Mouse (Mus musculus): ENCODE data around the gene Apoc4. TPM values are rescaled to one million over a fixed set of nuclear protein-coding genes. Genes with fewer than 3 reads are reported as not detected.

The Apoc4 gene
- polyA plus RNA-seq, 1 experiment from 2014 or later = not detected

DNA sequence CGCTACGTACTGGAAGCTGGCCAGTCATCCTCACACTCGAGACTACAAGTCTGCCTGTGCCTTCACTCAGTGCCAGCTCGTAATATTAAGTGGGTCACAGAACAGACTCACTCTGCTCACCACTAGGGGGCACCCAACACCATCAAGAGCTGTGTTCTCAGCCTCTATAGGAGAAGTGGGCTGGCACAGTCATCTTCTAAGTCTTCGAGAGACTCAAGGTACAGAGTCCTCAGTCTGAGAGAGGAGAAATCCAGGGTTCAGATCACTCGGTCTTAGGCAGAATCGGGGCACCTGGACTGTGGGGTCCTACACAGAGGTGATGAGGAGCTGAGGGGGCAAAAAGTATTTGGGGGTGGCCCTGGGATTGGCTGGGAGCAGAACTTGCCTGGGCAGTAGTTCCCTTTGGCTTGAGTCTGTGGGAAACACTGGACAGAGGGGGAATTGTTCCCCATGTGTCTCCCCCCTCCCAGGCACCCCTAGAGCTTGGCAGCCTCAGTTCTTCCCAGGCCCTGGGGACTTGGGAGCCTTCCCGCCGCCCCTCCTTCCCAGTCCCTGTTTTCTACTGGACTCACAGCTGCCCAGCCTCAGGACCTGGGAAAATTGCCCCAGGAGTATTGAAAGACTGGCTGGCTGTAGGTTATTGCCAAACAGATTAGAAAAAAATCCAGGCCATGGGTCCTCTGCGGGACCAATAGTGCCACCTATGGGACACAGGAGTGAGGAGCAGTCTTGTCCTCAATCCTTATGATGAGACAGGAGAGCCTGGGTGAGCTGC is 12.1 kb downstream of the Apoc4 start:
- Histone ChIP-seq H3K9me3 (replicated peaks) (no peaks in the 10 kb centered on the region), H3K9ac (0 out of 2 replicates have a peak overlapping the region, but pooled peaks have one; percentile 3), H3K4me3 (no peak overlapping the region), H3K4me1 (peaks cover 10% of the 10 kb centered on the region), H3K4me2 (replicated peaks) (0 out of 2 replicates have a peak overlapping the region, but pooled peaks have one; percentile 5), H3K27me3 (no peaks in the 10 kb centered on the region), H3K36me3 (no peaks in the 10 kb centered on the region), H3K27ac (0 out of 2 replicates have a peak overlapping the region, but pooled peaks have one; percentile 4)
- WGBS = 8% methylated on average over 10 of the region's 10 CpGs
- peak; percentile 57 for ATAC-seq (ENCODE audit: low FRiP score)

DNA sequence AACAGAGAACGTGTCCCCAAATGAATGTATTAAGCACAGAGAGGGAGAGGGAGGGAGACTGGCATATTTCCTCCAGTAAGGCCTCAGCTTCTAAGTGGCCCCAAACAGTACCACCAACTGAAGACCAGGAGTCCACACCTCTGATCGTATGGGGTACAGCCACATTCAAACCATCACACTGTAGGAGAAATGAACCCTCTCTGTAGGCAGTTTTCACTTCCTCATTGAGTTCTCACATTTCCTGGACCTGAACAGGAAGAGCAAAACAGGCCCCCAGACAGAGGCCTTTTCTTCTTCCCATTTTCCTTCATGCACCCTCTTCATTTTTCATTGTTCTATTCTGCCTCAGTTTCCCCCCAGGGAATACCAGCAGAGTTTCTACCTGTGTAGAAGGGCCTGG is 13.8 kb downstream of the Apoc4 start:
- Histone ChIP-seq H3K9ac (no peak overlapping the region), H3K36me3 (no peaks in the 10 kb centered on the region), H3K4me3 (no peak overlapping the region), H3K9me3 (replicated peaks) (no peaks in the 10 kb centered on the region), H3K27ac (no peak overlapping the region), H3K4me1 (peaks cover 19% of the 10 kb centered on the region), H3K4me2 (replicated peaks) (no peak overlapping the region), H3K27me3 (no peaks in the 10 kb centered on the region)
- ATAC-seq (ENCODE audit: low FRiP score) = no peak
- WGBS = 70% methylated on average over 2 of the region's 2 CpGs

DNA sequence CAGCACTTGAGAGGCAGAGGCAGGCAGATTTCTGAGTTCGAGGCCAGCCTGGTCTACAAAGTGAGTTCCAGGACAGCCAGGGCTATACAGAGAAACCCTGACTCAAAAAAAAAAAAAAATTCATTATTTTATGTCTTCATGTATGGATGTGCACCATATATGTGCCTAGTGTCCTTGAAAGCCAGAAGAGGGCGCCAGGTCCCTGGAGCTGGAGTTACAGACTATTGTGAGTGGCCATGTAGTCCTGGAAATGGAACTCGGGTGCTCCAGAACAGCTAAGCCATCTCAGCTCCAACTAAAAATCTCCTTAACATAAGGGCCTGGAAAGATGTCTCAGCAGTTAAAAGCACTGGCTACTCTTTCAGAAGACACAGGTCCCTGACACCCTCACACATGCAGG is 14.5 kb downstream of the Apoc4 start:
- no peaks in the 10 kb centered on the region for H3K27me3 ChIP-seq
- no peaks in the 10 kb centered on the region for H3K36me3 ChIP-seq
- no peak for ATAC-seq (ENCODE audit: low FRiP score)
- no peak overlapping the region for H3K4me3 ChIP-seq
- H3K9me3 ChIP-seq (replicated peaks) = no peaks in the 10 kb centered on the region
- H3K4me1 ChIP-seq = peaks cover 19% of the 10 kb centered on the region
- WGBS = 67% methylated on average over 3 of the region's 3 CpGs
- H3K9ac ChIP-seq = no peak overlapping the region
- H3K4me2 ChIP-seq (replicated peaks) = no peak overlapping the region
- H3K27ac ChIP-seq = no peak overlapping the region

DNA sequence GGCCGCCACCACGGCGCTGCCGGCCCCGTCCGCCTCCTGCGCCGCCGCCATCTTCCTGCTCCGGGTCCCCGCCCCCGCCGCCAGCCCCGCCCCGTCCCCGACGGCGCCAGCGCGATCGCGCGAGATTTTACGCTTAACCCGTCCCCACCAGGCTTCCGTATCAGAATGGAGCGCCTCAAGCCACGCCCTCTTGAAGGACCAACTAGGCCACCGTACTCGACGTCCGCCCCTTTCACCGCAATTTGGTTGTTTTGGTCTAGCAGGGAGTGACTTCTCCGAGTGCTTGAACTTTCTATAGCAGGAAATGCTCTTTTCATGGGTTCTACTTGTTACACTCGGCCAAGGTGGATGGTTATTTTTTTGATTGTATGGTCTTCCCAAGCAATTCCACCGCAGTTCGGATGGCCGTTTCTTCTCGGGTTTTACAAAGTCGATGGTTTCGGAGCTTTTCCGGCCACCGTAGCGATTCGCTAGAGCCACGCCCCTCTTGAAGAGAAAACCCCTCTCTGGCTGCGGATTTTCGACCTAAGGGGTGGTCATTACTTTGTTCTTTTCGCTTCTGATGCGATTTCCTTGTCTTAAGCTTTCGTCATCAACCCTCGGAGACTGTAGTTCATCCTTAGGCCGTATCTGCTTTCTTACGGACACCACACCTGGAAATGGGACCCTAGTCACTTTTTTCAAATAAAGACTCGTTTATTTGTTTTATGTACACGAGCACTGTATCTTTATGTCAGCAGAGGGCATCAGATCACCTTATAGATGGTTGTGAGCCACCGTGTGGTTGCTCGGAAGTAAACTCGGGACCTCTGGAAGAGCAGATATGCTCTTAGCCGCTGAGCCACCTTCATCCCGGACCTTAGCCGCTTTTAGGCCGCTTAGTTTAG is 16.1 kb downstream of the Apoc4 start, which contains the start of gene Clptm1:
Clptm1 (minus strand) TSS at position 79 of the 887 bp plus-strand sequence.
- H3K9ac ChIP-seq = peak within 1 kb of the TSS; percentile 98
- no peaks in the 10 kb centered on the region for H3K27me3 ChIP-seq
- WGBS = under 1% methylated on average over 63 of the region's 63 CpGs
- peak within 1 kb of the TSS; percentile 85 for H3K4me2 ChIP-seq (replicated peaks)
- H3K4me3 ChIP-seq = peak within 1 kb of the TSS; percentile 100
- no peaks in the 10 kb centered on the region for H3K9me3 ChIP-seq (replicated peaks)
- peak; percentile 83 for ATAC-seq (ENCODE audit: low FRiP score)
- no peaks in the 10 kb centered on the region for H3K36me3 ChIP-seq
- H3K27ac ChIP-seq = peak within 1 kb of the TSS; percentile 93
- peaks cover 21% of the 10 kb centered on the region for H3K4me1 ChIP-seq

DNA sequence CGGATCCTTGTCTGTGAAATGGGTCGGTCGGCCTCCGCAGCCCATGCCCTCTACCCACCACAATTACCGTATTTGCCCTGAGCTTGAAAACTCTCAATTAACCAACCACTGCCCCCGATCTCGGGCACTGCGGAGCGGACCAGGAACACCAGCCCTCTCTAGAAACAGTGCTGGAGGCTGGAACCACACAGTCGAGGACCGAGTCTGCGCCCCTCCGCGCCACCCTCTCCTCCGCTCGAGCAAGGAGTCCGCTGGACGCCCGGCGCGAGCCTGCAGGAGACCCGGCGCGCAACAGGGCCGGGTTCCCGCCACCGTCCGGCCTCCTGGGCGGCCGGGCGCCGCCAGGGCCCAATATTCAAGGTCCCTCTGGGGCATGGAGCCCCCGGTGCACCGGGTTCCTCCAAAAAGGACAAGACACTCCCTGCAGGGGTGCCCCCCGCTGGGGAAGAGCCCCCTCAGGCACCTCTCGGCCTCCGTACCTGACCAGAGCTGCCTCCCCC is 16.8 kb downstream of the Apoc4 start:
- Histone ChIP-seq H3K36me3 (peaks cover 6% of the 10 kb centered on the region), H3K27ac (peak overlapping the region; percentile 93), H3K9ac (peak overlapping the region; percentile 98), H3K9me3 (replicated peaks) (no peaks in the 10 kb centered on the region), H3K4me3 (peak overlapping the region; percentile 100), H3K27me3 (no peaks in the 10 kb centered on the region), H3K4me1 (peaks cover 21% of the 10 kb centered on the region), H3K4me2 (replicated peaks) (peak overlapping the region; percentile 85)
- ATAC-seq (ENCODE audit: low FRiP score) = peak; percentile 66
- under 1% methylated on average over 35 of the region's 37 CpGs for WGBS

DNA sequence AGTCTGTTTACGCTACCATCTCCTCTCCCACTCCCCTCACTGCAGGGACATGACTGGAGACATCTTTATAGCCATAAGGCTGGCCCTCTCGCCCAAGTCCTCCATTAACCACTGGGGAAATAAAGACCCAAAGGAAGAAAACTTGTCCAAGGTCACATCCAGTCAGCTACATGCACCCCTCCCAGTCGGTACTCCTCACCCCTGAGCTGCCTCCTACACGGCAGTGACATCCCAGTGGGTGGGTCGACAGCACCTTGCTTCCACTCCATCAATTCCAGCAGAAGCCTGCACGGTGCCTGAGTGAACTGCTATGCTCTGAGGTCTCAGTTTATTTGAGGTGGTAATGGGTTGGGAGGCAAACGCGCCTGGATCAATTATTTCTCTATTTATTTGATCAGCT is 17.3 kb downstream of the Apoc4 start:
- Histone ChIP-seq H3K27ac (no peak overlapping the region), H3K9ac (peak overlapping the region; percentile 98), H3K4me2 (replicated peaks) (peak overlapping the region; percentile 85), H3K9me3 (replicated peaks) (no peaks in the 10 kb centered on the region), H3K27me3 (no peaks in the 10 kb centered on the region), H3K4me1 (peaks cover 18% of the 10 kb centered on the region), H3K4me3 (peak overlapping the region; percentile 100), H3K36me3 (peaks cover 8% of the 10 kb centered on the region)
- WGBS = 23% methylated on average over 8 of the region's 8 CpGs
- ATAC-seq (ENCODE audit: low FRiP score) = peak; percentile 10; the same call in 1 of the 2 replicates

DNA sequence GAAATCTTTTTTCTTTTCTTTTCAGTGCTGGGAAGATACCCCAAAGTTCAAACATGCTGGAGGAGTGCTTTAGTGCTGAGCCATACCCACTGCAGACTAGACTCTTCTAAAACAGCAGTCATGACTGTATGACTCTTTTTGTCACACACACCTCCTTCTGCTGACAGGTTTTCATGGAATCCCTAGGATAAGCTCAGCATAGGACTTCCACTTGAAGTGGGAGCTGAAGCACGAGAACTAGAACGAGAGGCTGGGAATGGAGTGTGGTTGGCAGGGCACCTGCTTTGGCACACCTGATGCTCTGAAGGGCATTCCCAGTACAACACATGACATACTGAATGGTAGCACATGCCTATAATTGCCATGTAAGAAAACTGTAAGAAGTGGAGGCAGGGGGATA is 28.7 kb downstream of the Apoc4 start:
- Histone ChIP-seq H3K27me3 (no peaks in the 10 kb centered on the region), H3K9me3 (replicated peaks) (no peaks in the 10 kb centered on the region), H3K4me2 (replicated peaks) (no peak overlapping the region), H3K27ac (no peak overlapping the region), H3K4me1 (no peaks in the 10 kb centered on the region), H3K4me3 (no peak overlapping the region), H3K36me3 (peaks cover 69% of the 10 kb centered on the region), H3K9ac (no peak overlapping the region)
- ATAC-seq (ENCODE audit: low FRiP score) = no peak
- 92% methylated on average over 2 of the region's 2 CpGs for WGBS

DNA sequence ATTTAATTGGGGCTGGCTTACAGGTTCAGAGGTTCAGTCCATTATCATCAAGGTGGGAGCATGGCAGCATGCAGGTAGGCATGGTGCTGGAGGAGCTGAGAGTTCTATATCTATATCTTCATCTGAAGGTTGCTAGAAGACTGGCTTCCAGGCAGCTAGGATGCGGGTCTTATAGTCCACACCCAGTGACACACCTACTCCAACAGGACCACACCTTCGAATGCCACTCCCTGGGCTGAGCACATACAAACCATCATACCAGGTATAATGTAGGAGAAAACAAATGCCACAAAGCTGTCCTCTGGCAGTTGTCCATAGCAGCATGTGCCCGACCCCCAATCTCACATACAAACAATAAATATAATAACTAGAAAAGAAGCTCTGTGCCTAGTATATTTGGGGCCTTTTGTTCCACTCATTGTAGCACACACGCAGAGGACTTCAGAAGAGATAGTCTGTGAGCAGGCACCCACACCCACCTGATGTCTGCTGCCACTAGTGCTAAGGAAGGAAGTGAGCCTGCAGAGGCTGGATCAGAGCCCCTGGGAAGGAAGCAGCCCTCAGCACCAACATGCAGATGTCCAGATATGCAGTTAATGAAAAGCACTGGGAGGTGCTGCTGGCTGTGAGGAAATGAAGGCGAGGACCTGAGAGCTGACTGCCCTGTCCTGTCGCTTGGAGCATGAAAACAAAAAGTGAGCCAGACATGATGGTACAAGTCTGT is 30.1 kb downstream of the Apoc4 start:
- no peak overlapping the region for H3K27ac ChIP-seq
- H3K9me3 ChIP-seq (replicated peaks) = no peaks in the 10 kb centered on the region
- no peak for ATAC-seq (ENCODE audit: low FRiP score)
- H3K9ac ChIP-seq = no peak overlapping the region
- H3K4me1 ChIP-seq = no peaks in the 10 kb centered on the region
- no peaks in the 10 kb centered on the region for H3K27me3 ChIP-seq
- H3K4me3 ChIP-seq = no peak overlapping the region
- no peak overlapping the region for H3K4me2 ChIP-seq (replicated peaks)
- peaks cover 77% of the 10 kb centered on the region for H3K36me3 ChIP-seq
- WGBS = 92% methylated on average over 6 of the region's 6 CpGs

DNA sequence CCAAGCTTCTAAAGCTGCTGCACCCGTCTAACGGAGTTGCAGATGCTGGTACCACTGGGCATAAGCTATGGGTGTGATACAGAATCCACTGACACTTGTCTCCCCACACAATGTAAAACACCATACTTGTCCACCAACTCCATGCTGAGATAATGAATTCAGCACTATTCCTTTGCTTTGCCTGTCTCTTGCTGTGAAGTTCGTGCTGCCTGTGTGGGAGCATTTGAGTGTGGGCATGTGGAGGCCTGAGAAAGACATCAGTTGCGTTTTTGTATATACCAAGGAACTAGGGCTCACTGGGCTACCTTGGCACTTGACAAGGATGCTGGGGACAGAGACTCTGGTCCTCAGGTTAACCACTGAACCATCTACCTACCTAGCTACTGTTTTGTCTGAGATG is 40.1 kb downstream of the Apoc4 start:
- no peak overlapping the region for H3K4me2 ChIP-seq (replicated peaks)
- H3K9ac ChIP-seq = no peak overlapping the region
- H3K27me3 ChIP-seq = no peaks in the 10 kb centered on the region
- ATAC-seq (ENCODE audit: low FRiP score) = no peak
- H3K4me1 ChIP-seq = no peaks in the 10 kb centered on the region
- WGBS = 92% methylated on average over 4 of the region's 4 CpGs
- H3K9me3 ChIP-seq (replicated peaks) = no peaks in the 10 kb centered on the region
- H3K4me3 ChIP-seq = no peak overlapping the region
- H3K27ac ChIP-seq = no peak overlapping the region
- peaks cover 98% of the 10 kb centered on the region for H3K36me3 ChIP-seq

DNA sequence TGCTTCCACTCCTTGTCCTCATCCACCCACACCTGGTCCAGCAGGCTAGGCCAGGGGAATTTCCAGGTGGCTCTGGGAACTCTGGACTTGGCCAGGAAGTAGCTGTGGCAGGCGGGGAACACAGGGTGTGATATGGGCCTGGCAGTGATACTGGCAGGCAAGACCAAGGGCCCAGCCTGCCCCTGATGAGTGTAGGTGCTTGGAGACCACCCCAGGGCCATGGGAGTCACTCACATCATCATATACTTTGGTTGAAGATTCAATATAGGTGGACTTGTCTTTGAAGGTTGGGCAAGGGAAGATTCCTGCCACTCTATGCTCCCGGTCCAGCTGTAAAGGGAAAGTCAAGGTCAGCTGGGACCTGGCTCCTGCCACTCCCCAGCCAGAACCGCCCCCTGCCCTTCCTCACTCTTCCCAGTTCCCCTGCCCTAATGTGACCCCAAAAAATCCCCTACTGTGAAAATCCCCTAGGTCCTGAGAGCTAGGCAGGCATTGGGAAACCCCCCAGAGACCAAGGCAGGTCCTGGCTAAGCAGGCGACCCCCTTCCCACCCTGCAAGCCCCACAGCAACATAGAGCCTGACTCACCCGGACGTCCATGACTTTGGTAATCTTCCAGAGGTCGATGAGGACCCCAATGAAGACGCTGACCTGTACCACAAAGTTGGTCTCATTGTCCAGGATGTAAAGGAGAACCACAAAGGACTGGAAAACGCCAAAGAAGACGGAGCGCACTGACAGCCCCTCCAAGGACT is 46.0 kb downstream of the Apoc4 start:
- Histone ChIP-seq H3K4me3 (no peak overlapping the region), H3K9me3 (replicated peaks) (no peaks in the 10 kb centered on the region), H3K4me2 (replicated peaks) (no peak overlapping the region), H3K27me3 (no peaks in the 10 kb centered on the region), H3K36me3 (peaks cover 83% of the 10 kb centered on the region), H3K9ac (no peak overlapping the region), H3K27ac (no peak overlapping the region), H3K4me1 (no peaks in the 10 kb centered on the region)
- ATAC-seq (ENCODE audit: low FRiP score) = no peak
- WGBS = 90% methylated on average over 11 of the region's 11 CpGs

DNA sequence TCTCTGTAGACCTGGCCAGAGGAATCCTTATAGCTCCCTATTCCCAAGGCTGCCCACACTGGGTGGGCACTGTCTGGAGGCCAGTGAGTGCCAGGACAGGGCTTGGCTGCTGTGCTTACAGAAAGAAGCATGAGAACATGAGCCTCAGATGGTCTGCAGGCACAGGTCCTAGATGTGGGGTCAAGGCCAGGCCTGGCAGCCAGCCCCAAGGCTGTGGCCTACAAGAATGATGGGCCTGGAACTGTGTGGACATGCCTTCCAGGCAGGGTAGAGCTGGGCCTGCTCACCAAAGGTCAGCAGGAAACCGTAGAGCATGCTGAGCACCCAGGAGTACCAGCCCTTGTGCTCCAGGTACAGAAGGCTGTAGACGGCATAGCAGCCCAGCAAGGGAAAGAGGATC is 46.7 kb downstream of the Apoc4 start:
- Histone ChIP-seq H3K27me3 (0 out of 2 replicates have a peak, but pooled peaks cover 2% of the 10 kb centered on the region), H3K9me3 (replicated peaks) (no peaks in the 10 kb centered on the region), H3K27ac (no peak overlapping the region), H3K4me2 (replicated peaks) (no peak overlapping the region), H3K4me1 (peaks cover 2% of the 10 kb centered on the region; the same call in 1 of the 2 replicates), H3K9ac (no peak overlapping the region), H3K36me3 (peaks cover 77% of the 10 kb centered on the region), H3K4me3 (no peak overlapping the region)
- no peak for ATAC-seq (ENCODE audit: low FRiP score)
- 100% methylated on average over 2 of the region's 2 CpGs for WGBS

All from hindbrain, embryonic 12.5 days (tissue).